Mouse (Mus musculus) stomach, postnatal 0 days (tissue): ENCODE results near the gene Rbm5. TPM values are rescaled to one million over a fixed set of nuclear protein-coding genes. Genes with fewer than 3 reads are reported as not detected.
A peak's percentile ranks its signal among the peaks of the same experiment; 100 is the strongest.

ENCODE experiments used
- ATAC-seq: fragments of 200-750 bp; cut with Nextera tagmentation; 2 replicates; pipeline ENCODE4 v1.8.0; 2017; ENCODE audit not compliant: low FRiP score, low TSS enrichment
- DNase-seq: peaks from one replicate; pipeline ENCODE4 v3.0.0-alpha.2; 2016; ENCODE audit warnings: low spot score
- H3K27ac ChIP-seq: fragments of 300-500 bp; sonication (generic); replicated peaks from 2 replicates; pipeline ENCODE4 v1.5.1; 2014; ENCODE audit warnings: mild to moderate bottlenecking, control low read depth
- H3K27me3 ChIP-seq: fragments of 300-500 bp; sonication (generic); 2 replicates; pipeline ENCODE4 v1.6.1; 2014; ENCODE audit warnings: low read length; ENCODE audit not compliant: control insufficient read depth, insufficient read depth
- H3K36me3 ChIP-seq: fragments of 300-500 bp; sonication (generic); 2 replicates; pipeline ENCODE4 v1.6.1; 2014; ENCODE audit warnings: low read length, mixed read lengths; ENCODE audit not compliant: control insufficient read depth, insufficient read depth
- H3K4me1 ChIP-seq: fragments of 300-500 bp; sonication (generic); replicated peaks from 2 replicates; pipeline ENCODE4 v1.6.1; 2014; ENCODE audit warnings: antibody characterized with exemption; ENCODE audit not compliant: control insufficient read depth, insufficient read depth
- H3K4me2 ChIP-seq: fragments of 300-500 bp; sonication (generic); replicated peaks from 2 replicates; pipeline ENCODE4 v1.6.1; 2014; ENCODE audit warnings: low read depth, mild to moderate bottlenecking, control low read depth, moderate library complexity
- H3K4me3 ChIP-seq: fragments of 300-500 bp; sonication (generic); 2 replicates; pipeline ENCODE4 v1.5.1; 2014; ENCODE audit warnings: low read depth, low read length, control low read depth
- H3K9ac ChIP-seq: fragments of 300-500 bp; sonication (generic); 2 replicates; pipeline ENCODE4 v1.6.1; 2014; ENCODE audit warnings: mild to moderate bottlenecking, low read length, control low read depth, mixed read lengths
- H3K9me3 ChIP-seq: fragments of 300-500 bp; sonication (generic); 2 replicates; pipeline ENCODE4 v1.6.1; 2016; ENCODE audit warnings: low read length; ENCODE audit not compliant: control insufficient read depth
- CTCF ChIP-seq: IDR thresholded peaks from 2 replicates; pipeline ENCODE4 v1.5.1; 2016; ENCODE audit warnings: antibody characterized with exemption, low read depth, mild to moderate bottlenecking, moderate library complexity
- EP300 ChIP-seq: optimal IDR thresholded peaks from 2 replicates; pipeline ENCODE3; 2016; ENCODE audit warnings: antibody characterized with exemption
- WGBS: fragments of 180-500 bp; shearing (Covaris S2); extraction: QIAGEN DNeasy Blood & Tissue Kit; methylation state at CpG from one replicate; pipeline ENCODE4 v1.1.7; 2014; 5-methylcytosine and 5-hydroxymethylcytosine counted together
- polyA plus RNA-seq: library from polyadenylated mRNA; unstranded; fragments of >200 nt; fragmentation: Nextera tagmentation; extraction: Ambion mirVana; gene quantifications from 2 replicates; pipeline ENCODE4 v1.2.1, GENCODE M21; 2015

Rbm5 gene
- polyA plus RNA-seq, 1 experiment from 2014 or later = 67.3 TPM

DNA sequence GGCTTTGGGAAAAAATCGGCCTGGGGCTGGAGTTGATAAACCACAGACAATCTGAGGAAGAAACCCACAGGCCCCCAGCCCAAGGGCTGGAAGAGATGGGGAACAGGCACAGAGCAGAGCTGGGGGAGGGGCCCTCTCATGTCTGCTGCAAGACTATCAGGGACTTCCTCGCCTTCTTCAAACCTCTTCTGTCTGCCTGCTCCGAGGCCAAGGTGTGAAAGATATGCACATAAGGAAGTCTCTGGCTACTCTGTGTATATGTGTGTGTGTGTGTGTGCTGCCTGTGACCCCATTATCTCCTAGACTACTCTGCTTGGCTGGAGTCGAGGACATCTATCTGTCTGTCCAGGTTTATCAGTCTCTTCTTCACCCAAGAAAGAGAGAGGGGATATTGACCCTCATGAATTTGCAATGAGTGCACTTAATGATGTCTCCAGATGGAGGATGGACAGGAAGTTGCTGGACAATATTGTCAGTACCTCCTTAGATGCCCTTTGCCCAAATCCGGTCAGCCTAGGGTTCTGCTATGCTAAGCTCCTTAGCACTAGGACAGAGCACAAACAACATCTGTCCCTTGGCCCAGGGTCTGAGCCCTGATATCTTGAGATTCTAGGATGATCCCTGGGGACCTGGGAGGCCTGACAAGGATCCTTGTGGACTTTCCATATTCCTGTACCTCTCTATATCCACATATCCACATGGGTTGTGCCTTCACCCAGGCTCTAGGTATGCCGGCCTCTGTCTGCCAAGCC is 41.7 kb downstream of the Rbm5 start:
- no peak overlapping the region for H3K4me2 ChIP-seq
- 69% methylated on average over 6 of the region's 6 CpGs for WGBS
- ATAC-seq (no peak), DNase-seq (no peak)
- H3K9ac ChIP-seq = no peak overlapping the region
- H3K27ac ChIP-seq = no peak overlapping the region
- no peak for TF ChIP-seq EP300
- H3K9me3 ChIP-seq = no peaks in the 10 kb centered on the region
- H3K27me3 ChIP-seq = no peaks in the 10 kb centered on the region
- H3K4me3 ChIP-seq = no peak overlapping the region
- no peaks in the 10 kb centered on the region; the same call in 1 of the 2 replicates for H3K4me1 ChIP-seq
- no peaks in the 10 kb centered on the region for H3K36me3 ChIP-seq

DNA sequence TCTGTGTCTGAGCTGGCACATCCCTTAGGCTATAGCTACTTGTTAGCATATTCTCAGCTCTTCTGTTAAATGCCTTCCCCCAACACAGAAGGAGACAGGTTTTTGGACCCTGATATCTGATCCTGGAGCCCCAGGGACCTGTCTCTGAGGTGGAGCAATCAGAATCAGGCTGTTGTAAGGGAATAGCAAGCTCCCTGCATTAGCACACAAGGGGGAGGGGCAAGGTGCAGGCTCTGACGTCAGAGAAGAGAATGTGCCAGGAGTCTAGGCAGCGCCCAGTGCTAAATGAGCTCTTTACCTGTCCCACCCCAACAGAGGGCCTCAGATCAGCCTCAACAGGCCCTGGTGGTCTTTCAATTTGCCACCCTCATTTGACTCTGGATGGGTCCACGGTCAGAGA is 43.8 kb downstream of the Rbm5 start:
- no peak overlapping the region for H3K27ac ChIP-seq
- H3K9me3 ChIP-seq = no peaks in the 10 kb centered on the region
- H3K9ac ChIP-seq = no peak overlapping the region
- TF ChIP-seq CTCF = no peak
- TF ChIP-seq EP300 = no peak
- H3K27me3 ChIP-seq = no peaks in the 10 kb centered on the region
- no peaks in the 10 kb centered on the region for H3K36me3 ChIP-seq
- DNase-seq (peak; percentile 74), ATAC-seq (peak; percentile 27; the same call in 1 of the 2 replicates)
- 42% methylated on average over 3 of the region's 3 CpGs for WGBS
- peaks cover 7% of the 10 kb centered on the region; the same call in 1 of the 2 replicates for H3K4me1 ChIP-seq
- H3K4me3 ChIP-seq = no peak overlapping the region
- H3K4me2 ChIP-seq = no peak overlapping the region

DNA sequence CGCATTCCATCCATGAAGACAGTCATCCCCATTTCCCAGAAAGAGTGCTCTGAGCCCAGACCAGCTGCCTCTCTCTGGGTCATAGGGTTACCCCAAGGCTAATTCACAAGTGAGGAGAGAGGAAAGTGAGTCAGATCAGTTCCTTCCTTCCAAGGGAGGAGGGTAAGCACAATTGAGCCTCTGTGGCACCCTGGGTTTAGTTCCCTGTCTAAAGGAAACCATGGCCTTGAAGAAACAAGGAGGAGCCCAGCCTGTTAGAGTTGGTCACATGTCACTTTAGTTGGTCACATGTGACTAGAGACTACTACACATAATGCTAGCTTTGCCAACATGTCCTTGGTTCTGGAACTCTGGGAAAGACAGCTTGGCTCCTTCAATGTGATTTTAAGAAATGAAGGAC is 46.0 kb downstream of the Rbm5 start:
- TF ChIP-seq CTCF (no peak), EP300 (no peak)
- peak overlapping the region; percentile 41 for H3K27ac ChIP-seq
- peaks cover 7% of the 10 kb centered on the region; the same call in 1 of the 2 replicates for H3K4me1 ChIP-seq
- no peaks in the 10 kb centered on the region for H3K36me3 ChIP-seq
- no peak overlapping the region for H3K4me2 ChIP-seq
- WGBS = 80% methylated on average over 1 of the region's 1 CpGs
- H3K4me3 ChIP-seq = no peak overlapping the region
- H3K9me3 ChIP-seq = no peaks in the 10 kb centered on the region
- ATAC-seq (peak; percentile 48), DNase-seq (no peak)
- no peaks in the 10 kb centered on the region for H3K27me3 ChIP-seq
- no peak overlapping the region for H3K9ac ChIP-seq

DNA sequence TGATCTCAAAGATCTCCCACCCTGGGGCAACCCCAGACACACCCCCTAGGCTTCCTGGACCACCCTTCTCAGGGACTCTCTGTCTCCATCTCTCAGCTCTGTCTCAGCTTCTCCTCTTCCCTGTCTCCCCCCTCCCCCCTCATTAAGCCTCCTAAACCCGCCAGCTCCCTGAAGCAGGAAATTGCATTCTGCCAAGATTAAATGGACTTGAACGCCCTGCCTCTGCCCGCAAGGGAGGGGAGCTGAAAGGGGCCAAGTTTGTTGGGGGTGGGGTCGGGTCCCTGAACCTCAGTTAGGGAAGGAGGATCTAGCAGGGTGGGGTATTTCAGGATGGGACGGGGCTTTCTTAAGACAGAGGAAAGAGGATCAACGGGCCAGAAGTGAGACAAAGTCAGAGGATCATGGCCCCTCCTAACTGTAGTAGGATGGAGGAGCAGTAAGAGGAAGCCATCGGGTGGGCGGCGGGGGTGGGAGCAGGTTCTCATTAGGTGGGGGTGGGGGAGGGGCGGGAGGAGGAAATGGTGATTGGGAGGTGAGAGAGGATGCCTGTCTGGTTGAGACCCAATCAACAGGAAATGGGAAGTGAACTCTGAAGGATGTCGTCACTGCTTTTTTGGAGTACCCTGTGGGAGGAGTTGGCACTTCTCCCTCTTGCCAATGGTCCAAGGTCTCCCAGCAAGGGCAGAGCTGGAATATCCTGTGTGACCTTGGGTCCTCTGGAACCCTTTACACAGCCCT is 46.8 kb downstream of the Rbm5 start:
- TF ChIP-seq EP300 (no peak), CTCF (no peak)
- H3K4me1 ChIP-seq = peaks cover 7% of the 10 kb centered on the region; the same call in 1 of the 2 replicates
- no peak overlapping the region for H3K4me3 ChIP-seq
- H3K9me3 ChIP-seq = no peaks in the 10 kb centered on the region
- H3K4me2 ChIP-seq = peak overlapping the region; percentile 34
- DNase-seq (no peak), ATAC-seq (peak; percentile 39; the same call in 1 of the 2 replicates)
- peak overlapping the region; percentile 53; the same call in 1 of the 2 replicates for H3K27ac ChIP-seq
- 0 out of 2 replicates have a peak overlapping the region, but pooled peaks have one; percentile 18 for H3K9ac ChIP-seq
- no peaks in the 10 kb centered on the region for H3K27me3 ChIP-seq
- no peaks in the 10 kb centered on the region for H3K36me3 ChIP-seq
- 9% methylated on average over 10 of the region's 11 CpGs for WGBS

DNA sequence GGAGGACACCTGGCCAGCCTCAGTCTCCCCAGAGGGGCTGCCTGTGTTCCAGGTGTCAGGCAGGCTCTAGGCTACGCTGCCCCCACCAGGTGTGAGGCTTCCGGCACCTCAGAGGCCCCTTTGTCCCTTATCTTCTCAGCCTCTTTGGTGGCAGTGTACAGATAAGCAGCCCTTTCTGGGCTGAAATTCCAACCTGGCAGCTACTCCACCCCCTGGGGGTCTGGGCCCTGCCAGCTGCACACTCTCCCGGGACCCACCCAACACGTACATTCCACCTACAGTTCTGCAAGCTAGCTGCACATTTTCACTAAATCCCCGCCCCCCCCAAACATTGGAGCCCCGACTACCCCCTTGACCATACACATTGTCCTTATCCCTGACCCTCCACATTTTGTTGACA is 47.5 kb downstream of the Rbm5 start:
- DNase-seq (no peak), ATAC-seq (peak; percentile 33; the same call in 1 of the 2 replicates)
- 32% methylated on average over 6 of the region's 6 CpGs for WGBS
- Histone ChIP-seq H3K4me2 (peak overlapping the region; percentile 34; the same call in 1 of the 2 replicates), H3K27ac (no peak overlapping the region), H3K36me3 (no peaks in the 10 kb centered on the region), H3K4me1 (peaks cover 7% of the 10 kb centered on the region; the same call in 1 of the 2 replicates), H3K9ac (no peak overlapping the region), H3K9me3 (no peaks in the 10 kb centered on the region), H3K27me3 (no peaks in the 10 kb centered on the region), H3K4me3 (no peak overlapping the region)
- no peak; the same call in 1 of the 2 replicates for TF ChIP-seq CTCF
- TF ChIP-seq EP300 = no peak
